Mouse (Mus musculus) limb, embryonic 14.5 days (tissue): Measurements from ENCODE around the gene Vegfa. TPM values are rescaled to one million over a fixed set of nuclear protein-coding genes. Genes with fewer than 3 reads are reported as not detected.
"Not testable (repeated sequence)": the region's sequence is repeated elsewhere in the genome, so short reads cannot be mapped to it uniquely, and the experiment has no call there.

Experiments
- ATAC-seq: fragments of 200-750 bp; cut with Nextera tagmentation; 2 replicates; pipeline ENCODE4 v1.8.0; 2017; ENCODE audit warnings: low read depth, moderate number of reproducible peaks, moderate TSS enrichment; ENCODE audit not compliant: low FRiP score
- DNase-seq: peaks from one replicate; pipeline ENCODE4 v3.0.0-alpha.2; 2015; ENCODE audit warnings: low spot score
- H3K27ac ChIP-seq: fragments of 300-500 bp; sonication (generic); replicated peaks from 2 replicates; pipeline ENCODE4 v1.5.1; 2014; ENCODE audit warnings: low read depth, mild to moderate bottlenecking, low read length, moderate library complexity, mixed read lengths
- H3K27me3 ChIP-seq: fragments of 300-500 bp; sonication (generic); 2 replicates; pipeline ENCODE4 v1.6.1; 2014; ENCODE audit warnings: low read length, mixed read lengths; ENCODE audit not compliant: control insufficient read depth, insufficient read depth
- H3K36me3 ChIP-seq: fragments of 300-500 bp; sonication (generic); 2 replicates; pipeline ENCODE4 v1.6.1; 2014; ENCODE audit warnings: mild to moderate bottlenecking, low read length, moderate library complexity, mixed read lengths; ENCODE audit not compliant: control insufficient read depth, insufficient read depth
- H3K4me1 ChIP-seq: fragments of 300-500 bp; sonication (generic); 2 replicates; pipeline ENCODE4 v1.6.1; 2014; ENCODE audit warnings: antibody characterized with exemption, low read length, mixed read lengths; ENCODE audit not compliant: control insufficient read depth, insufficient read depth
- H3K4me2 ChIP-seq: fragments of 300-500 bp; sonication (generic); replicated peaks from 2 replicates; pipeline ENCODE4 v1.6.1; 2014; ENCODE audit warnings: low read depth, mild to moderate bottlenecking, low read length, moderate library complexity; ENCODE audit not compliant: severe bottlenecking
- H3K4me3 ChIP-seq: fragments of 300-500 bp; sonication (generic); replicated peaks from 2 replicates; pipeline ENCODE4 v1.5.1; 2014; ENCODE audit warnings: low read length
- H3K9ac ChIP-seq: fragments of 300-500 bp; sonication (generic); 2 replicates; pipeline ENCODE4 v1.6.1; 2014; ENCODE audit warnings: mild to moderate bottlenecking, low read depth, low read length, moderate library complexity; ENCODE audit not compliant: severe bottlenecking
- H3K9me3 ChIP-seq: fragments of 300-500 bp; sonication (generic); 2 replicates; pipeline ENCODE4 v1.6.1; 2016; ENCODE audit warnings: low read length; ENCODE audit not compliant: control insufficient read depth
- POLR2A ChIP-seq: fragments of 200-500 bp; IDR thresholded peaks from 2 replicates; pipeline ENCODE4 v1.8.0; 2012; ENCODE audit warnings: inconsistent platforms, mild to moderate bottlenecking, moderate library complexity, borderline replicate concordance; ENCODE audit not compliant: insufficient read depth, insufficient read length; ENCODE audit errors: extremely low read depth
- WGBS: fragments of 180-500 bp; shearing (Covaris S2); extraction: QIAGEN DNeasy Blood & Tissue Kit; methylation state at CpG from one replicate; pipeline ENCODE4 v1.1.7; 2014; 5-methylcytosine and 5-hydroxymethylcytosine counted together
- polyA plus RNA-seq, 2 experiments: library from polyadenylated mRNA; depleted of rRNA in 1 of 2; stranded (reverse) in 1 of 2; unstranded in 1 of 2; fragments of >200 nt; fragmentation: Nextera tagmentation in 1 of 2; extraction: Ambion mirVana in 1 of 2; gene quantifications; 2 replicates each; pipeline versions ENCODE4 v1.2.1 to v1.2.3; 2012 to 2014

Gene Vegfa
- polyA plus RNA-seq, 2 experiments, result 5.3 to 306 TPM

DNA sequence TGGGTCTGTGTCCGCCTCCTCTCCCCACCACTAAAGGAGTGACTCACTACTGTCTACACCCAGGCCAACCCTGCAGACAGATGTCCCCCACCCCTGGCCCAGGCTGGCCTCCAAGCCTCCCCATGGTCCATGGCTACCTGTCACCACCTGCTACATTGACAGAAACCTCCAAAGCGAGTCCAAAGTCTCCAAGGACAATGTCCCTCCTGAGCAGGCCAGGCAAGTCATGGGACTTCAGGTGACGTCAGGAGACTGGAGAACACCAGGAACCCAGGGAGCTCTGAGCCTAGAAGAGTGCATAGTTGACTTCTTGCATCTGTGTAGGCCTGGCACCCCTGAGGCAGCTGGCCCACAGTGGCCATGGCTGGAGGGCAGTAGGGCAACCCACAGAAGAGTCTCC, 45.3 kb downstream of the Vegfa start:
- ATAC-seq (no peak), DNase-seq (no peak)
- Histone ChIP-seq H3K4me3 (no peak overlapping the region), H3K36me3 (no peaks in the 10 kb centered on the region), H3K9me3 (no peaks in the 10 kb centered on the region; the same call in 1 of the 2 replicates), H3K27ac (no peak overlapping the region), H3K4me2 (no peak overlapping the region), H3K27me3 (no peaks in the 10 kb centered on the region), H3K4me1 (no peaks in the 10 kb centered on the region), H3K9ac (no peak overlapping the region)
- 91% methylated on average over 3 of the region's 3 CpGs for WGBS
- TF ChIP-seq POLR2A, result no peak

- no peak for ATAC-seq
- TF ChIP-seq POLR2A, result no peak
- 72% methylated on average over 6 of the region's 6 CpGs for WGBS
These were observed 45.8 kb downstream of the Vegfa start for GRCm38 (mm10) chr17:45986374-45986773.

DNA sequence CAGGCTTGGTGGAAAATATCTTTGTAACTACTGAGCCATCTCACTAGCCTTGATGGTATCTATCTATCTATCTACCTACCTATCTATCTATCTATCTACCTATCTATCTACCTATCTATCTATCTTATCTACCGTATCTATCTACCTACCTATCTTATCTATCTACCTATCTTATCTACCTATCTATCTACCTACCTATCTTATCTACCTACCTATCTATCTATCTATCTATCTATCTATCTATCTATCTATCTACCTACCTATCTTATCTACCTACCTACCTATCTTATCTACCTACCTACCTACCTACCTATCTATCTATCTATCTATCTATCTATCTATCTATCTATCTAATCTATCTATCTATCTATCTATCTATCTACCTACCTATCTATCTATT, 49.0 kb downstream of the Vegfa start:
- H3K36me3 ChIP-seq, H3K27ac ChIP-seq, H3K4me2 ChIP-seq, H3K4me1 ChIP-seq, ATAC-seq, H3K27me3 ChIP-seq, H3K4me3 ChIP-seq, H3K9ac ChIP-seq, H3K9me3 ChIP-seq, DNase-seq: not testable (repeated sequence)
- 100% methylated on average over 1 of the region's 1 CpGs for WGBS

More at GRCm38 (mm10) chr17:45986374-45986773, 45.8 kb downstream of the Vegfa start:
- Histone ChIP-seq H3K27me3 (no peaks in the 10 kb centered on the region), H3K4me1 (no peaks in the 10 kb centered on the region), H3K9ac (no peak overlapping the region), H3K27ac (no peak overlapping the region), H3K4me3 (no peak overlapping the region), H3K4me2 (no peak overlapping the region), H3K9me3 (no peaks in the 10 kb centered on the region; the same call in 1 of the 2 replicates), H3K36me3 (no peaks in the 10 kb centered on the region)
- no peak for DNase-seq

- H3K9ac ChIP-seq, result no peak overlapping the region
These were observed 50.3 kb downstream of the Vegfa start for GRCm38 (mm10) chr17:45981841-45982240.

DNA sequence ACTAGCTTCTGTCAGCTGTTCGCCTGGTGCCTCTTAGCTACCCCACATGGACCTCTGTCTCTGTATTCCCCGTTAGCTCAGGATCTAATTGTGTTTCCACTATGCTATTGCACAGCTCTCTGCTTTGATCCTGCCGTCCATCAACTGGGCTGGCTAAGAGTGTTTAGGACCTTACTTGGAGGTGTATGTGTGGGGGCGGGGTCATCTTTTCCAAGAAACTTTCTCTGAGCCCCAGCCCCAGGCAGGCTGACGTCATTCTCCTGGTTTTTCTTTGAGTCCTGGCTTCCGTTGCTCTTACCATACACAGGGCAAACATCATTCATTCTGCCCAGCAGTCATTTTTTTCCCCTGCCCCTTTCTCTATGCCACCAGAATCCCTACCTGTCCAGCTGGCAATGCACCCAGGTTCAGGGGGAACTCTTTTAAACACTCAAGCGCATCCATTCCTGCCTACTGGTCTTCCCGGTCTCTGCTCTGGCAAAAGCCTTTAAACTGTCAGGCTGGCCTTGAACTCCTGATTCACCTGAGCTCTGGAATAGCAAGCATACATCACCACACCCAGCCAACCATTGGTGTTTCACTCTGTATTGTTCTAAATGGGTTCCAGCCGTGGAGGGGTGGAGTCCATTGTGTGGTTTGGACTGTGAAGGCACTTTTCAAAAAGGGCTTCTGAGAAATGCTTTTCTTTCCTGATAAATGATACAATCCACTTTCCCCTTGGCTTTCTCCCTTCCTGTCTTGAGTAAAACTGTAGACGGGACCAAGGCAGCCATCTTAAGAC, 53.0 kb downstream of the Vegfa start:
- Histone ChIP-seq H3K4me2 (no peak overlapping the region), H3K27ac (no peak overlapping the region), H3K4me3 (no peak overlapping the region), H3K9me3 (no peaks in the 10 kb centered on the region), H3K4me1 (0 out of 2 replicates have a peak, but pooled peaks cover 4% of the 10 kb centered on the region), H3K9ac (no peak overlapping the region), H3K36me3 (no peaks in the 10 kb centered on the region), H3K27me3 (no peaks in the 10 kb centered on the region)
- ATAC-seq (no peak), DNase-seq (no peak)
- no peak for TF ChIP-seq POLR2A
- 60% methylated on average over 10 of the region's 10 CpGs for WGBS

More at GRCm38 (mm10) chr17:45981841-45982240, 50.3 kb downstream of the Vegfa start:
- no peak for TF ChIP-seq POLR2A
- 0 out of 2 replicates have a peak, but pooled peaks cover 4% of the 10 kb centered on the region for H3K4me1 ChIP-seq
- no peak overlapping the region for H3K4me3 ChIP-seq
- H3K36me3 ChIP-seq, result no peaks in the 10 kb centered on the region
- H3K27me3 ChIP-seq, result no peaks in the 10 kb centered on the region
- 51% methylated on average over 1 of the region's 1 CpGs for WGBS
- DNase-seq (no peak), ATAC-seq (no peak)
- H3K9me3 ChIP-seq, result no peaks in the 10 kb centered on the region
- H3K27ac ChIP-seq, result no peak overlapping the region
- H3K4me2 ChIP-seq, result no peak overlapping the region
